Mouse (Mus musculus) thymus, adult 2 months (tissue): ENCODE measurements around the gene Pank4.

Experiments used
- CTCF ChIP-seq: fragments of 200-500 bp; IDR thresholded peaks from 2 replicates; pipeline ENCODE4 v1.5.1; 2012; ENCODE audit warnings: mild to moderate bottlenecking, control low read depth, low read length, moderate library complexity, borderline replicate concordance; ENCODE audit not compliant: control insufficient read depth, poor library complexity, insufficient read depth; ENCODE audit errors: extremely low read depth
- POLR2A ChIP-seq: fragments of 200-500 bp; IDR thresholded peaks from 2 replicates; pipeline ENCODE4 v1.6.1; 2012; ENCODE audit warnings: mild to moderate bottlenecking, low read length, control low read depth, moderate library complexity; ENCODE audit not compliant: control insufficient read depth, poor library complexity, insufficient read depth; ENCODE audit errors: extremely low read depth

DNA sequence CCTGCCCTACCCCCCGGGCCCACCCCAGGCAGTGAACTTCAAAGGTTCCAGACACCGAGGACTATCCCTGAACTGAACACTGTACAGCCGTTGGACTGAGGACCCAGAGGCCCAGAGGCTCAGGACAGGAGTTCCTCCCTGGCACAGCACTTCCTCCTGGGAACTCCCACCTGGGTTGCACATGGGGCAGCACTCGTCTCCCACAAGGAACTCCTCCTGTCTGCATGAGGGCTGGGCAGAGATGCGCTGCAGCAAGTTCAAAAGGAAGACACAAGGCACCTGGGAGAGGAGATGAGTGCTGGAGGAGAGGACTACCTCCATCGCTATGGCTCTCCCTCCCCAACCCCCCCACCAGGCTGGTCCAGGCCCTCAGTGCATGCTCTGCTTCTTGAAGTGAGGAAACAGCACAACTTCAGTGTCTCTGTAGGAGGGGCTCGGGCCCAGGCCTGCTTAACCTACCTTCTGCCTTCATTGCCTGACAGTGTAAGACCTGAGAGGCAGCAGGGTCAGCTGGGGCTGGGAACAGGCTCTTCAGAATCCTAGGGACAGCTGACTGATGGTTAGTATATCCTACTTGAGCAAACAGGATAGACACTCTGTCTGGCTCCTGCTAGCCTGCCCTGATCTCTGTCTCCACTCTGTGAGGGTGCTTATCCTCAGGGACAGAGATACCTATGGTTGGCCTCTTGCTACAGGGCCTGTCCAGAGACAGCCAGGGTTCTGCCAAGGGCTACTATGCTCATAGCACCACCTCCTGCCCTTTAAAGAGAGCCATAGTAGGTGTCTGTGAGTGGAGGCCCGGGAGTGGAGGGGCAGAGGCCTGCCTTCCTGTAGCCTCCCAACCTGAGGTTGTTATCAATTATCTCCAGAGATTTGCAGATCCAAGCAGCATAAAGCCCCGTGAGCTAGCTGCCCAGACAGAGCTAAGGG, 36.7 kb upstream of the Pank4 start:
- TF ChIP-seq POLR2A (no peak), CTCF (0 out of 2 replicates have a peak, but pooled peaks have one; percentile 18)
